Mouse (Mus musculus) limb, embryonic 11.5 days (tissue): ENCODE data around the gene Efemp2. TPM values are rescaled to one million over a fixed set of nuclear protein-coding genes. Genes with fewer than 3 reads are reported as not detected.

Experiments used
- ATAC-seq: fragments of 200-750 bp; cut with Nextera tagmentation; 2 replicates; pipeline ENCODE4 v1.8.0; 2017; ENCODE audit warnings: low read depth; ENCODE audit not compliant: insufficient number of reproducible peaks, low FRiP score, low TSS enrichment
- DNase-seq: peaks from one replicate; pipeline ENCODE4 v3.0.0-alpha.2; 2015; ENCODE audit warnings: low spot score
- H3K27ac ChIP-seq: fragments of 300-500 bp; sonication (generic); replicated peaks from 2 replicates; pipeline ENCODE4 v1.5.1; 2014; ENCODE audit warnings: low read depth, mild to moderate bottlenecking, low read length
- H3K27me3 ChIP-seq: fragments of 300-500 bp; sonication (generic); 2 replicates; pipeline ENCODE4 v1.6.1; 2014; ENCODE audit warnings: mild to moderate bottlenecking, low read length, mixed read lengths; ENCODE audit not compliant: control insufficient read depth, insufficient read depth
- H3K36me3 ChIP-seq: fragments of 300-500 bp; sonication (generic); 2 replicates; pipeline ENCODE4 v1.6.1; 2014; ENCODE audit warnings: mild to moderate bottlenecking, low read length, moderate library complexity, mixed read lengths; ENCODE audit not compliant: control insufficient read depth, insufficient read depth
- H3K4me1 ChIP-seq: fragments of 300-500 bp; sonication (generic); 2 replicates; pipeline ENCODE4 v1.6.1; 2014; ENCODE audit warnings: low read length, mixed read lengths; ENCODE audit not compliant: control insufficient read depth, insufficient read depth
- H3K4me2 ChIP-seq: fragments of 300-500 bp; sonication (generic); 2 replicates; pipeline ENCODE4 v1.6.1; 2014; ENCODE audit warnings: low read depth, mild to moderate bottlenecking, moderate library complexity; ENCODE audit not compliant: severe bottlenecking
- H3K4me3 ChIP-seq: fragments of 300-500 bp; sonication (generic); 2 replicates; pipeline ENCODE4 v1.5.1; 2014; ENCODE audit warnings: low read depth, low read length
- H3K9ac ChIP-seq: fragments of 300-500 bp; sonication (generic); 2 replicates; pipeline ENCODE4 v1.6.1; 2014; ENCODE audit warnings: mild to moderate bottlenecking, low read length
- H3K9me3 ChIP-seq: fragments of 300-500 bp; sonication (generic); 2 replicates; pipeline ENCODE4 v1.6.1; 2016; ENCODE audit warnings: low read length; ENCODE audit not compliant: control insufficient read depth
- WGBS: fragments of 180-500 bp; shearing (Covaris S2); extraction: QIAGEN DNeasy Blood & Tissue Kit; methylation state at CpG from one replicate; pipeline ENCODE4 v1.1.7; 2014; 5-methylcytosine and 5-hydroxymethylcytosine counted together
- polyA plus RNA-seq: library from polyadenylated mRNA; unstranded; fragments of >200 nt; fragmentation: Nextera tagmentation; extraction: Ambion mirVana; gene quantifications from 2 replicates; pipeline ENCODE4 v1.2.1, GENCODE M21; 2014

Gene Efemp2
- polyA plus RNA-seq, 1 experiment from 2014 or later = 105 TPM

- Histone ChIP-seq H3K27ac (no peak within 1 kb of the TSS), H3K4me1 (peaks cover 15% of the 10 kb centered on the region), H3K9ac (peak within 1 kb of the TSS; percentile 7; the same call in 1 of the 2 replicates), H3K4me3 (peak within 1 kb of the TSS; percentile 40), H3K27me3 (peaks cover 36% of the 10 kb centered on the region), H3K36me3 (no peaks in the 10 kb centered on the region), H3K9me3 (no peaks in the 10 kb centered on the region), H3K4me2 (peak within 1 kb of the TSS; percentile 94)
- DNase-seq (peak; percentile 80), ATAC-seq (peak; percentile 67)
- WGBS = 1% methylated on average over 70 of the region's 70 CpGs
Observed at GRCm38 (mm10) chr19:5447515-5448353, 26.0 kb upstream of the Efemp2 start, which contains the start of gene Fosl1. Gene Fosl1, plus strand, starts transcription at chr19:5447547.

- peaks cover 15% of the 10 kb centered on the region for H3K4me1 ChIP-seq
- peaks cover 36% of the 10 kb centered on the region for H3K27me3 ChIP-seq
- H3K9me3 ChIP-seq = no peaks in the 10 kb centered on the region
- H3K27ac ChIP-seq = no peak overlapping the region
- H3K36me3 ChIP-seq = no peaks in the 10 kb centered on the region
- DNase-seq = peak; percentile 47
- H3K4me2 ChIP-seq = peak overlapping the region; percentile 94
- peak overlapping the region; percentile 40 for H3K4me3 ChIP-seq
- WGBS = 7% methylated on average over 36 of the region's 36 CpGs
- ATAC-seq = no peak
- H3K9ac ChIP-seq = peak overlapping the region; percentile 12; the same call in 1 of the 2 replicates
Observed at GRCm38 (mm10) chr19:5448354-5449150, 25.2 kb upstream of the Efemp2 start.

DNA sequence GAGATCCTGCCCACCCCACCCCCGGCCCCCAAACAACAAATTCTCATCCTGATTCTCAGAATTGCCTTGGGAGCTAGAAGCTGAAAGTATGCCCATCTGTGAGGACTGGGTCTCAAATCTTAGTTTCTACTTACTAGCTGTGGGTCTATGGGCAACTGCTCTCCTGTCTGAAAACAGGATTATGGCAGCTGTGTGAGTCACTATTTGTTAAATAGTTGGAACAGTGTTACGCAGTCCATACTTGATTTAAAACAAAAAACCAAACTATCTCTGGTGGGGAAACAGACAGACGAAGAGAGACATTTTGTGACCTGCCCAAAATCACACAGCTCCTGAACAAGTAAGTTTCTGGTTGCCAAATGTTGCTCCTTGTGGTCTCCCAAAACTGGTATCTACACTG is 24.1 kb upstream of the Efemp2 start:
- H3K4me3 ChIP-seq = no peak overlapping the region
- ATAC-seq = no peak
- no peak overlapping the region for H3K4me2 ChIP-seq
- 88% methylated on average over 3 of the region's 3 CpGs for WGBS
- no peak overlapping the region for H3K27ac ChIP-seq
- DNase-seq = no peak
- H3K27me3 ChIP-seq = peaks cover 36% of the 10 kb centered on the region
- no peaks in the 10 kb centered on the region for H3K9me3 ChIP-seq
- no peaks in the 10 kb centered on the region for H3K36me3 ChIP-seq
- H3K9ac ChIP-seq = no peak overlapping the region
- H3K4me1 ChIP-seq = peaks cover 15% of the 10 kb centered on the region

GRCm38 (mm10) chr19:5451766-5452165 is 22.0 kb upstream of the Efemp2 start:
- H3K27me3 ChIP-seq = peaks cover 33% of the 10 kb centered on the region
- H3K4me1 ChIP-seq = peaks cover 25% of the 10 kb centered on the region
- H3K4me3 ChIP-seq = no peak overlapping the region
- ATAC-seq (no peak), DNase-seq (no peak)
- no peaks in the 10 kb centered on the region for H3K9me3 ChIP-seq
- H3K27ac ChIP-seq = no peak overlapping the region
- H3K4me2 ChIP-seq = no peak overlapping the region
- no peaks in the 10 kb centered on the region for H3K36me3 ChIP-seq
- WGBS = 80% methylated on average over 6 of the region's 6 CpGs
- H3K9ac ChIP-seq = no peak overlapping the region

DNA sequence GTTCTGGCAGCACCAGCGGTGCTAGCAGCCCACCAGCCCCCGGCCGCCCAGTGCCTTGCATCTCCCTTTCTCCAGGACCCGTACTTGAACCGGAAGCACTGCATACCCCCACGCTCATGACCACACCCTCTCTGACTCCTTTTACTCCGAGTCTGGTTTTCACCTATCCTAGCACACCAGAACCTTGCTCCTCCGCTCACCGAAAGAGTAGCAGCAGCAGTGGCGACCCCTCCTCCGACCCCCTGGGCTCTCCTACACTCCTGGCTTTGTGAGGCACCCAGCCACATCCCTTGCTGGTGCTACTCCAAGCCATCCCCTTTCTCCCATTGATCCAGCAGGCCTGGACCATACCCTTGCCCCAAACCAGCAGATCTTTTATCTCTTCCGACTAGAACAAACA is 18.7 kb upstream of the Efemp2 start:
- H3K9ac ChIP-seq = no peak overlapping the region
- no peaks in the 10 kb centered on the region for H3K36me3 ChIP-seq
- H3K4me2 ChIP-seq = peak overlapping the region; percentile 98; the same call in 1 of the 2 replicates
- H3K4me1 ChIP-seq = peaks cover 13% of the 10 kb centered on the region
- H3K4me3 ChIP-seq = no peak overlapping the region
- 87% methylated on average over 12 of the region's 12 CpGs for WGBS
- H3K9me3 ChIP-seq = no peaks in the 10 kb centered on the region
- peaks cover under 1% of the 10 kb centered on the region; the same call in 1 of the 2 replicates for H3K27me3 ChIP-seq
- H3K27ac ChIP-seq = no peak overlapping the region
- no peak for ATAC-seq
- no peak for DNase-seq

DNA sequence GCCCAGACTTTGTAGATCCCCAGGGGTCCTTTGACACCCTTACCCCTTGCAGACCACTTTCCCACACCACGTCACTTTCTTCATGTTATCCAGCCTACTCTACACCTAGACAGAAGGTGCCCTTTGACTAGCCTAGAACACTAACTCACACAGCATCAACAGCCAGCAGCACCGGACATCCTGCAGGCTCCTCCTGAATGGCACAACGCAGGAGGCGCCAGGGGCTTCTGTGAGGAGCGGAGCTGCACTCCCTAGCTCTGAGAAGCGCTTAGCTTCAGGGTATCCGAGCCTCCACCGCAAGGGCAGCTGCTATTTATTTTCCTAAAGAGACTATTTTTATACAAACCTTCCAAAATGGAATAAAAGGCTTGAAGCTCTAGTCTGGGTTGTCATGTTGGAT is 18.2 kb upstream of the Efemp2 start:
- DNase-seq (no peak), ATAC-seq (no peak)
- Histone ChIP-seq H3K4me1 (peaks cover 13% of the 10 kb centered on the region), H3K9ac (no peak overlapping the region), H3K36me3 (no peaks in the 10 kb centered on the region), H3K9me3 (no peaks in the 10 kb centered on the region), H3K4me3 (peak overlapping the region; percentile 45; the same call in 1 of the 2 replicates), H3K27ac (no peak overlapping the region), H3K4me2 (peak overlapping the region; percentile 98; the same call in 1 of the 2 replicates), H3K27me3 (no peaks in the 10 kb centered on the region)
- WGBS = 69% methylated on average over 8 of the region's 8 CpGs

GRCm38 (mm10) chr19:5456241-5456921 is 17.4 kb upstream of the Efemp2 start:
- ATAC-seq (no peak), DNase-seq (peak; percentile 47)
- Histone ChIP-seq H3K36me3 (no peaks in the 10 kb centered on the region), H3K4me3 (peak overlapping the region; percentile 45), H3K27ac (peak overlapping the region; percentile 10), H3K9ac (peak overlapping the region; percentile 61), H3K9me3 (no peaks in the 10 kb centered on the region), H3K27me3 (no peaks in the 10 kb centered on the region), H3K4me1 (peaks cover 19% of the 10 kb centered on the region), H3K4me2 (peak overlapping the region; percentile 98)
- 4% methylated on average over 26 of the region's 26 CpGs for WGBS
